Mouse (Mus musculus): ENCODE measurements around the gene Krt77.

Krt77 gene

DNA sequence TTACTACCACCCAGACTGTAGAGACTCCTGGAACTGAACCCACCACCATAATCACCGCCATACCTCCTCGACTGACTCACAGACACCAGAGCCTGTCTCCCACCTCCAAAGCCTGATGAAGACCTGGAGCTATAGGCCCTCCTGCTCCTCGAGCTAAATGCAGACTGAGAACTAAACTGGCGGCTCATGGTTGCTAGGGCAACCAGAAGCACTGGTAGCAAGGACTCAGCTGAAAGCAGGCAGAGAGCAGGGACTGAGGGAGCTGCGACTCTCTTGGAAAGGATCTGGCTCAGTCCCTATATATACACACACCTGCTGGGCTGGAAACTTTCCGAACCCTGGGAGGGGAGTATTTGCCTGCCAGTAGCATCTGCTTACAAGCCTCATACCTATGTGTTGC, at the start of gene Krt77:
Krt77 (minus strand) TSS at position 275 of the 400 bp plus-strand sequence.
- no peak for DNase-seq (ENCODE audit: low read depth)

DNA sequence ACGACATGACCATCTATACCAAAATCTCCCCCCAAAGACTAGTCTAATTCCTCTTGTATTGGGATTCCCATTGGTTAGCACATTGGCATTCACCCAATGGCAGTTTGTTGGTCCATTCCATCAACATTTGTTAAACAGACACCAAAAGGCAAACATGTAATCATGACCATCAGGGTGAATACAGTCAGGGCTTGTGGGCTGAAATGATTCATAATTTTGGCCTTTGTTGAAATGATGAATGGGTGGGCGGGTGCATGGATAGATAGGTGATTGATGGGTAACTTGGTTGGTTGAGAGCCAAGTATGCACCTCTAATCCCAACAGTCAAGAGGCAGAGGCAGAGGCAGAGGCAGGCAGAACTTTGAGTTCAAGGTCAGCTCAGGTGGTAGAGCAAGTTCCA, 46.6 kb upstream of the Krt77 start:
- no peak for DNase-seq (ENCODE audit: low read depth)

DNA sequence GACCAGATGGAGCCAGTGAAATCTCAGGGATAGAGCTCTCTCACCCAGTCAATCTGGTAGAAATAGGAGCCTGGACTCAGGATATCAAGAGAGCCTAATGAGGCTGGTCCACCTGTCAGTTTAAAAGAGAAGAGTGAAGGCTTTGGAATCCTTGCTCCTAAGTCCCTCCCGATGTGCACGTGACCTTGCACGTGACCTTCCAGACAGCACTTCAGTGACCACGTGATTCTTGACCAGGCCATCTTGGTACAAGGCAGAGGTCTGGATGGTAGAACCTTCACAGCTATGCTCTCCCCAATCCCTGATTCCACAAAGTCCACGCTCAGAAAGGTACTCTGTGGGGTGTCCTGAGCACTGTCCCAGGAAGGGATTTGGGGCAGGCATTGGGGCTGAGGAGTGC, 35.3 kb upstream of the Krt77 start:
- DNase-seq (ENCODE audit: low read depth): no peak

DNA sequence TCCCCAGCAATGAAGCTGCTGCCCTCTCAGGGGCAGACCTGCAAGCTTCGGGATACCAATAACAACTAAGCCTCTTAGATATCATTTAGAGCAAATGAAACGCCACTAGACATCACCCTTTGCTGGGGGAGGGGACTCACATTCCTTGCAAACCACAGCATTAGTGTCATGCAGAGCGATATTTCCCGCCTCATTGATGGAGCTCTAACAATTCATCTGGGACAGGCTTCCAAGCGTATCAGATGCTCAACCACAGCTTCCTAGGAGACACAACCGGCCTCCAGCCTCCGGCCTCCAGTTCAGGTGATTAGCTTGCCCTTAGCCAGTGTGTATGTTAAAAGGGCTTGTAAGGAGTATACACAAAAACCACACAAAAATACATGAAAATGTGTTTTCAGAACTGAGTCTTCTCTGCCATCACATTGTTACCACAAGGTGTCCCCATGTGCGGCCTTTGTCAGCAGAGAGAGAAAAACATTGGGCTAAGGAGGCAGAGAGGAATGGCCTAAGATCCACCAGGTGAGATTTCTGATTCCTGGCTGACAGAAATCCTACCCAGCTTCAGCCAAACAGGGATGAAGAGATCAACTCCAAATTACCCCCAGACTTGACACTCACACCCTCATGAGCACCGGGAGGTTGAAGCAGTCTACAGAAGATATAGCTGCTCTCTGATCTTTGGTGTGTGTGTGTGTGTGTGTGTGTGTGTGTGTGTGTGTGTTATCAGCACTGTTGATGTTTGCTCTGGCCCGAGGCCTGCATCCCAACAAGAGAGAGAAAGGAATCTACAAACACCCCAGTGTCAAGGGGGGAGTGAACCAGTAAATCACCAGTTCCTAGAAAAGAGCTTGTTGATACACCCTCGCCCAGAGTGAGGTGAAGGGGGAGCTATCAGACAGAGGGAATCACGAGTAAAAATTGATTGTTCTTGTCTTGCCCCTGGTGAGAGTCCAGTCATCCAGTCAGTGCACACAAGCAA, 33.0 kb upstream of the Krt77 start:
- no peak for DNase-seq (ENCODE audit: low read depth)

DNA sequence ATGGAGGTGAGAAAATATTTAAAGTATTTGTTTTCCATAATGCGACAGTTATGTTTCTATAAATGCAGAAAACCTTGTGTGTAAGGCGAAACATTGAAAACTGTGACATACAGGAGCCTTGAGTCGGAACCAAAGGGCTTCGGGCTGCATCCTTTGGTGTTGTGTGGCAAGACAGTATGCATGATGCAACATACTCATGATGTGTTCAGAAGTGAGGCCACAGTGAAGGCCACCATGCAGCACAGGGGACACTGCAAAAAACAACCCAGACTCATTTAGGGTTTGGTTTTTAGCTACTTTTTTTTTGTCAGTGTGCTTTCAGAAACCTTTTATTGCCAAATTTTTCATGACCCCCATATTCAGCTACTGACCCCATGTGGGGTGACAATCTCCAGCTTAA, 25.7 kb upstream of the Krt77 start:
- no peak for DNase-seq (ENCODE audit: low read depth)

DNA sequence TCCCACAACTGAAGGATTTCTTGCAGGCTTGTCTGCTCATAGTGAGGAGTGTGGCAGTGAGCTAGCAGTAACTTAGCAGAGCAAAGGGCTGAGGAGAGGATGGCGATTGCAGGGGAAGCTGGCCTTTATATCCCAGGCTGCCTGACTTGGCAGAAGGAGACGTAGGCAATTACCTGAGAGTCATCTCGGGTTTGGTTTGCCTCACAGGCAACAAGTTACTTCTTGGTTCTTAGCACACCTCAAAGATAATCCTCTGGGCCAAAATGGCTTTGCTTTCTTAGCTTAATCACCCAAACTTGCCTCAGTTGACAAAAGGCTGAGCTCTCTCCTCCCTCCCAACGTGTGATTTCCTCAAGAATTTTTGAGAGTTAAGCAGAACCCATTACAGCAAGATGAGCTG, 23.3 kb upstream of the Krt77 start, which contains the start of gene Krt76:
Krt76 (minus strand) TSS at position 101 of the 400 bp plus-strand sequence.
- DNase-seq (ENCODE audit: low read depth): no peak

DNA sequence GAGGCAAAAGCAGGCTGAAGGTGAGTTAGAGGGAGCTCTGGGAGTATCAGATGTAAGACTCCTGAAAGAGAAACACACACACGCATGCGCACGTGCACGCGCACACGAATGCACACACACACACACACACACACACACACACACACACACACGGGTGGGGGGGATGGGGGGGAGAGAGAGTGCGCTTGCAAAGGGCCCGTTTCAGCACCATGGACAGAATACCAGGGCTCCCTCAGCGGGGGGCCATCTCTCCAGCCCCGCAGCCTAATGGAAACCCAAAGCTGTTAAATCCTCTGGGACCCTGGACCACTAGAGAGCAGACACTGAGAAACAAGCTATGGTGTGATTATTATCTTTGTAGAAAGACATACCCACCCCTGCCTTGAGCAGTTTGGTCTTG, 10.3 kb upstream of the Krt77 start:
- no peak for DNase-seq (ENCODE audit: low read depth)

DNA sequence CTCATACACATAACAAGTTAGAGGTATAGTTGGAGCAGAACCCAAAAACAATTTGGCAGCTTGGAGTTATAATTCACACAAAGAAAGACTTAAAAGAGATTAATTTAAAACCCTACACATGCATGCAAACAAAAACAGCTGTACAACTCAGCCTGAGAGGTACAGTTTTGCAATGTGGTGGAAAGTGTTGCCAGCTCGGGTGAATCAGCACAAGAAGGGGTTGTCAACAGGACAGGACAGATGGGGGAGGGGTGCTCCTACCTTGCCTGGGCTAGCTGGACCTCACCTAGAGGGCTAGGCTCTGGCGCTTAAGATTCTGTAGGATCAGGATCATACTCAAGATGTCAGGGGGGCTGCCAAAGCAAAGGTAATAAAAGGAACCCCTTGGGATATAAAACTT, 8.5 kb upstream of the Krt77 start:
- DNase-seq (ENCODE audit: low read depth): no peak

DNA sequence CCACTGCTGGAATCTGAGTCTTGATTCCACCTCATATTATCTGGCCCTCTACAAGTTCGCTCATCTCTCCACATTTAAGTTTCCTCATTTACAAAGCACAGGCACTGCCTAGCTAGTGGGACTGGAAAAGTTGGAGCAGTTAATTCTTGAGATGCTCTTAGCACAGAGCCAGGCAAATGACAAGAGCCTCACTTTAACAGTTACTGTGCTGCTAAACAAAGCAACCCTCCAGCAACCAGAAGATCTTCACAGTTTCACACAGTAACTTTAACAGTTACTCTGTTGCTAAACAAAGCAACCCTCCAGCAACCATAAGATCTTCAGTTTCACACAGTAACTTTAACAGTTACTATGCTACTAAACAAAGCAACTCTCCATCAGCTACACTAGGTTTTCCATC, 4.9 kb upstream of the Krt77 start:
- no peak for DNase-seq (ENCODE audit: low read depth)

DNA sequence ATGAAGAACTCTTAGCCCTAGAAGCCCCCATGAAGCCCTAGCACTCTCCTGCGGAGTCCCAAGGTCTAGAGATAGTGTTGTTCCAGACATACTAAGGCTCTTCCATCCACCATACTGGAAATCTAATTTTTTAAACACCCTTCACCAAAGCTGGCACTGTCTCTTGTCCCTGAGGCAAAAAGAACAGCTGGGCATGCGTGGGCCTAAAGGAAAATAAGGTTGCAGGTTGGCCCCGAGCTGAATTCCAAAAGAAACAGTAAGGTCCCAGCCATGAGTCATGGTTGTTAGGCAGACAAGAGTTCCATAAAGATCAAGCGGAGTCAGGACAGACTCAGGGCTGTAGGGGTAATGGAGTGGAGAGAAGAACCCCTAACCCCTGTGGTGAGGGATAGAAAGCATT, 3.7 kb upstream of the Krt77 start:
- no peak for DNase-seq (ENCODE audit: low read depth)

DNA sequence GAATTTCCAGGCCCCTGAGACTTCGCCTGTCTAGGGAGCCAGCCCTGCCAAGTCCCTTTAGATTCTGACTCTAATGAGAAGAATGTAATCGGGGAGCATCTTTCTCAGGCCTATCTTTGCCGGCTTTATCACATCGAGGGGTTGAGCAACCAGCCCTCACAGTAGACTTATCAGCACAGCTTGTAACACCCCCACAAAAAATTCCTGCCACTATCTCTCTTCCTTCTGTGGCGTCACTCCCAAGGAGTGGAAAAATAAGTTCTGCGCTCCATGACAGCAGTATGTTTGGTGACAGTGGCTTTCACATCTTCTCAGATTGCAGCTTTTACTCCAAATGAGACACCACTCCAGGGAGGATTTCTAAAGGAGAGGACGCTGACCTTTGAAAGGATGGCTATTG, 2.8 kb downstream of the Krt77 start:
- DNase-seq (ENCODE audit: low read depth): no peak

DNA sequence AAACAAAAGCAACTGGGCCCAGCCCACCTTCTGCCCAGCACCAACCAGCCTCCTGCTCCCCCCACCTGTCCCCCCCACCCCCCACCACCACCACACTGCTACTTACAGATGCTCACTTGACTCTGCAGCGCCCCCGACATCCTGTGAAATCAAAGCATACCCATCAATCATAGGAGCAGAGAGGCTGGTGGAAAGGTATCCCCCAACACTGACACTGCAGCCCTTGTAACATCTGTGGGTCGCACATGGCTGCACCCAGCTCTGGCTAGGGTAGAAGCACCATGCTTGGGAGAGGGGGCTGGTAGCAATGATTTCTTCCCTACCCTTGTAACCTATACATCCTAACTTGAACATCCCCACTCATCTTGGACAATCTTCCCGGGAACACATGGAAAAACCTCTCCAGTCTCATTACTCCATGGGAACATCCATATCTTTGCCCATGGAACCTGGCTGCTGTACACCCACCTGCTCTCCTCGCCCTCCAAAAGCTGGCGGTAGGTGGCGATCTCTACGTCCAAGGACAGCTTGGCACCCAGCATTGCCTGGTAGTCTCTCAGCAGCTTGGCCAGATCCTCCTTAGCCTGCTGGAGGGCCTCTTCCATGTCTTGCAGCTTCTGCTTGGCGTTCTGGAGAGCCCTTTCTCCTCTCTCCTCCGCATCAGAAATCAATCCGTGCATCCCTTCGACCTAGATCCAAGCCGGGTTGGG, 8.9 kb downstream of the Krt77 start:
- no peak for DNase-seq (ENCODE audit: low read depth)

DNA sequence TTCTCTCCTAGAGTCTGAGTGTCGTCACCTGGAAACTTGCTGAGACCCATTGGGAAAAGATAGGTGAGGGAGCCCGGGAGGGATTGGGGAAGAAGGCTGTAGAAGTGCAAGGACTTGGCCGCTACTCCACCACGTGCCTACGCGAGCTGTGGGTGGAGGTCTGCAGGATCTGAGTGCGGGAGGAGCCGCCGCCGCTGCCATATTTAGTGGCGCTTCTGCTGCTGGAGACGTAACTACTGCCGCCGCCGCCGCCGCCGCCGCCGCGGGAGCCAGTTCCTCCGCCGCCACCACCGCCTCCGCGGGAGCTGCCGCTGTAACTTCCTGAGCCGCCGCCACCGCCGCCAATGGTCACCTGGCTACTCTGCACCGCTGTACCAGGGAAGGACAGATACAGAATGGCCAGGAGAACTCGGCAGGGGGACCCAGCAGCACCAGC, 9.8 kb downstream of the Krt77 start:
- peak; percentile 12 for DNase-seq (ENCODE audit: low read depth)

DNA sequence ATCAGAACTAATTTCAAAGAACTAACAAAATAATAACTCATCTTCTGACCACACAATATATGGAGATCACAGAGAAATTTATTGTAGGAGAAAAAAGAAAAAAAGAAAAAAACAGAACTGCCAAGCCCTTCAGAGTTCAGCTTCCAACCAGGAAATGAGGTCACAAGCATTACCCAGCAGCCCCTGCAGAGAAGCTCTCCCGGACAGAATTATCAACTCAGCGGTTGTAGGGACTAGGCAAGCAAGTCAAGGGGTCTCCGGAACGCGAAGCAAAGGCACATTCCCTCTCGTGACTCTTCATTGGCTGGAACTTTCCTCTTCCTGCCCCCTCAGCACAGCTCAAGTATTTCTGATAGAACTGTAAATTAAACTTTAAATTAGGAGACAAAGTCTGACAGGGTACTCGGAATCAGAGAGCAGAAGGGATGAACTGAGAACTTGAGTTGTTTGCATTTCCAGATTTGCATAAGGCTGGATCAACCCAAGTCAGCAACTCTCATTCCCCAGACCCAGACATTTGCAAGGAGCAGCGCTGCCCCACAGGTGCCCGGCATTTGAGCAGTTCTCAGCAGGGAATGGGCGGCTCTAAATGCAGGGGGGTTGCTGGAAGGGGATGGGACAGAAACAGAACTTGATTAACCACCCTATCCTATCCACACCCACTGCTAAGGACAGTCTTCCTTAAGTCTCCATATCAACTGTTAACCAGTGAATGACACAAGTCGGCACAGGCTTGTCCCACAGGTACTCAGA, 10.7 kb downstream of the Krt77 start:
- no peak for DNase-seq (ENCODE audit: low read depth)

DNA sequence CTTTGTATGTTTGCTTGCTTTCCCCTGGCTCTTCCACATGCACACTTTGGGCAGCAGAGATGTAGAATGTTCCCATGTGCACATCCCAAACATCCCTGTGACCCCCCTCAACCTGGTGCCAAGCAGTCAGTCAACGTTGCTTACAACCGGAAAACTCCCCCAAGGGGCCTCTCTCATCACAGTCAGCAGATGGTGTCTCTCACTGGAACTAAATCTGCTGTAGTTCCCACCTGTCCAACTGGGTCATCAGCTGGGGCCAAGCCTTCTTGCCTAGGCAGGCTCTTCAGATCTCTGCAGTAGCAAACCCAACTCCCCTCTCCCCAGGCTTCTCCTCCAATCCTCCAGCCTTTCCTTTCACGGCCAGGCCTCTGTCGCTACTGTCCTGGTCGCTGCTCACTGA, 12.8 kb downstream of the Krt77 start:
- DNase-seq (ENCODE audit: low read depth): no peak

DNA sequence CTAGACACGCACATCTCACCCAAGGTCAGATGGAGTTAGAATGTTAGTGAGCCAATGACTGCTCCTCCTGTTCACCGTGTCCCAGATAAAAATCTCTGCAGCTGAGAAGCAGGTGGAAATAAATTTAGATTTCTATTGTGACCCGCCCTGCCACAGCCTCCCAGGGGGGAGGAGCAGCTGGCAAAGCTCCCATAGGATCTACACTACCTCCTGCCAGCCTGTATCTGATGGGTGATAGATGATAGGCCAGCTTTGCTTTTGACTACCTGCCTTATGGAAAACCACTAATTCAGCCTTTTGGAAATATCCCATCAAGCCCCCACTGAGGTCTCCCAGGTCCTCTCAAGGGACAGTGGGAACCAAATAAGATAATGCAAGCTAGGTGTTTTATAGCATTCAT, 13.8 kb downstream of the Krt77 start:
- DNase-seq (ENCODE audit: low read depth): no peak

DNA sequence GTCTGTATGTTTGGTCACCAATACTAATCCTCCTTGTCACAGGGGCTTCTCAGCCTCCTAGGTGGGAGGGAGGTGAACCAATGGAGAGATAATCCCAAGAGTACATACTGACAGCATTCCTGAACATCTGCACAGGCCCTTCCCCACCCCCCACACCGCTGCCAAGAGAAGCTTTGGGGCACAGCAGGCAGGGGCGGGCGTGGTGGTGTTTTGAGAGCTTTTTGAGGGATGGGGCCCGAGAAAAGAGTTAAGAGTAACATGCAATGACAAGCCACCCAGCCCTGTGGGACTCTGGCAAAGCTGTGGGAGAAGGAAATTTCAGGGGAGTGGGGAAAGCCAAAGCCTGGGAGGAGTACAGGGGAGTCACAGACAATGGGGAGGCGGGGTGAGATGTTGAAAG, 15.2 kb downstream of the Krt77 start:
- no peak for DNase-seq (ENCODE audit: low read depth)

DNA sequence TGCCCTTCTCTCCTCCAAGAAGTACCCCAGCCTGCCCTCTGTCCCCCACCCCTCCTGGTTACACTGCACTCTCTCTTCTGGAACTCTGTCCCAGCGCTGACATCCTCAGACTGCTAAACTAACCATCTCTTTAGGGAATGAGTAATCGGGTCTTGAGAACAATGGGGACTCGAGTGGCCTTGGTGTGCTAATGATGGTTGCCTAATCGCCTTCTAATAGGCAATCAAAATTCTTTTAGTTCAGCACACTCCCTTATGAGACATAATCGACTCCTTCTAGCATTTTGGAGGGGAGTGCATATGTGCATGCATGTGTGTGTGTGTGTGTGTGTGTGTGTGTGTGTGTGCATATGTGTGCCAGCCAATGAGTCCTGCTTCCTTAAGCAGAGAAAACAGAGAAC, 16.9 kb downstream of the Krt77 start:
- DNase-seq (ENCODE audit: low read depth): no peak

DNA sequence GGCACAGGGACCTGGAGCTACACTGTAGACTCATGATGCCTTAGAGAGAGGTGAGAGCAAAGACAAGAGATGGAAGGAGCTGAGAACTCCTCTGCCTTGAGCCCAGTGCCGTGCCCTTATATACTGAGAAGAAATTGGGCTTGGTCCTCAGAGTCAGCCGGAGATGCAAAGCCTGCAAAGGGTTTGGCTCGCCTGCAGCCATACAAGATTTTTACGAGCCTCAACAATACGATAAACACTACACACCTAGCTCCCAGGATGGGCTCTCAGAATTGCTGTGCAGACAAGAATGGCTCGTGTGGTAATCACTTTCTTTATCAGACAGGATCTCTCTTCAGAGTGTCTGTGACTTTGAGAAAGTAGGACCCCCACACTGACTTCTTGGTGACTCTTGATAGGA, 18.8 kb downstream of the Krt77 start, which contains the start of gene Krt1:
Krt1 (minus strand) TSS at position 101 of the 400 bp plus-strand sequence.
- no peak for DNase-seq (ENCODE audit: low read depth)

DNA sequence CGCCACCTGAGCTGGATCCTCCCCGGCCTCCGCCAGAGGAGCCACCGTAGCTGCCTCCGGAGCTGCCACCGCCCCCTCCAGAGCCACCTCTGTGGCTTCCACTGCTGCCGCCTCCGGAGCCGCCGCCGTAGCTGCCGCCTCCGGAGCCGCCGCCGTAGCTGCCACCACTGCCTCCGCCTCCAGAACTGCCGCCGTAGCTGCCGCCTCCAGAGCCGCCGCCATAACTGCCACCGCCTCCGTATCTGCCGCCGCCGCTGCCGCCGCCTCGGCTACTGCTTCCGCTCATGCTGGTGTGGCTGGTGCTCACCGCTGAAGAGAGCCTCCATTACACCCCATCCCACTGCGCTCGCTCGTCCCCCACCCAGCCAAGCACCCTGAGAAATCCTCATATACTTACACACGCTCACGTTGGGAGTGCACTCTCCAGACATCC, 23.5 kb downstream of the Krt77 start:
- DNase-seq (ENCODE audit: low read depth): peak; percentile 46

DNA sequence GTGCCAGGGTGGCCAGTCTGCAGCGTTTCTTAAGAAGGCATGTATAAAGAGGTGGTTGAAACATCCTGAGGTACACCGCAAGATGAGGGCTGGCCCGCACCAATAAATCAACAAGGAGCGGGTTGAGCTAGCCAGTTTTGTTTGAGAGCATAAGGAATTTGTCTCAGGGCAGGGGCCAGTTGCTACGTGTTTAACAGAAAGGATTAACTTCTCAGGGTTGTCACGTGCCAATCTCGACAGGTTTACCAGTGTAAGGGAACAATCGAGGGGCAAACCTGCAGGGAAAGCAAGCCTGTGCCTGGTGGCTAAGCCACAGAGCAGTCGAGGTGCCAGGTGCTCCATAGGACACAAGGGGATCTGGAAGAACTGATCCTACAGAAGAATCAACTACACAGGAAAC, 26.3 kb downstream of the Krt77 start:
- DNase-seq (ENCODE audit: low read depth): no peak

DNA sequence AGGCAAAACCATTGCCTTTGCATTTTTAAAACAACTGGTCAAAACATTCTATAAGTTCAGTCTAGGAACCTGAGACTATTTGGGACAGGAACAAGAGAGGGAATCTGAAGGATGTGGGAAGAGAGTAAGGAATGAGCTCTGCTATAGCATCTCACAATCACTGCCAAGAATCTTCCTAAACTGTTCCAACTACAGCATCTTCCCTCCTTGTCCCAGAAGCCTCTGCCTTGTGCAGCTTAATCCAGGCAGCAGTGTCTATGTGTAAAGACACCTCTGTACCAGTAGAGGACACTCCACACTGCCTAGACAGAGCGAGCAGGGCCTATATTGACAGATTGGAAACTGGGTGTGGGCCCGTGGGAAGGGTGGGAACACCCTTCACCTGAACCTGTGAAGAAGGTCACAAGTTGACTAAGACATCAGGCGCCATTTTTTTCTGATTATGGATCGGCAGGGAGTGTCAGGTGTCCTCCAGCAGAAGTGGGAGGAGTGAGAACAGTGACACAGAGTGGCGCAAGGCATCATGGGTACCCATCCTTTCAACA, 34.6 kb downstream of the Krt77 start:
- no peak for DNase-seq (ENCODE audit: low read depth)

Data from induced T-regulatory cell, adult 2 months (primary cell).